Mouse (Mus musculus) liver, adult 2 months (tissue): ENCODE results near the gene Lyz1.

ENCODE experiments used
- CTCF ChIP-seq: fragments of 200-500 bp; IDR thresholded peaks from 2 replicates; pipeline ENCODE4 v1.5.1; 2011; ENCODE audit warnings: low read depth, low read length, control low read depth
- POLR2A ChIP-seq: fragments of 200-500 bp; IDR thresholded peaks from 2 replicates; pipeline ENCODE4 v1.6.1; 2011; ENCODE audit warnings: low read length, control low read depth; ENCODE audit not compliant: insufficient read depth; ENCODE audit errors: extremely low read depth

- TF ChIP-seq POLR2A (no peak), CTCF (no peak)
Observed at GRCm38 (mm10) chr10:117259870-117260269, 32.8 kb downstream of the Lyz1 start.
